Mouse (Mus musculus) G1E (cell line): ENCODE measurements around the gene Nxpe3. TPM values are rescaled to one million over a fixed set of nuclear protein-coding genes. Genes with fewer than 3 reads are reported as not detected.
A peak's percentile ranks its signal among the peaks of the same experiment; 100 is the strongest.
"Not testable (repeated sequence)": the region's sequence is repeated elsewhere in the genome, so short reads cannot be mapped to it uniquely, and the experiment has no call there.

Source experiments
- ATAC-seq: 2 replicates; pipeline ENCODE4 v1.8.0; 2016; ENCODE audit warnings: mild to moderate bottlenecking; ENCODE audit not compliant: insufficient number of reproducible peaks, poor library complexity, low FRiP score, severe bottlenecking; ENCODE audit errors: extremely low read depth
- DNase-seq: peaks from one replicate; pipeline ENCODE4 v3.0.0; 2012; ENCODE audit warnings: low spot score
- H3K27me3 ChIP-seq: 2 replicates; pipeline ENCODE4 v1.6.1; 2012; ENCODE audit warnings: mild to moderate bottlenecking, low read length, inconsistent platforms; ENCODE audit not compliant: insufficient read depth
- H3K36me3 ChIP-seq: replicated peaks from 2 replicates; pipeline ENCODE3; 2012; ENCODE audit warnings: mild to moderate bottlenecking, inconsistent platforms
- H3K4me1 ChIP-seq: 2 replicates; pipeline ENCODE4 v1.6.1; 2012; ENCODE audit warnings: low read depth, low read length, inconsistent platforms, mixed read lengths; ENCODE audit not compliant: insufficient read depth
- H3K4me3 ChIP-seq: 2 replicates; pipeline ENCODE4 v1.5.1; 2012; ENCODE audit warnings: low read depth, mild to moderate bottlenecking, inconsistent platforms, low read length, moderate library complexity, mixed read lengths
- H3K9me3 ChIP-seq: replicated peaks from 2 replicates; pipeline ENCODE4 v1.6.1; 2012; ENCODE audit warnings: inconsistent platforms
- CTCF ChIP-seq: IDR thresholded peaks from 2 replicates; pipeline ENCODE4 v1.5.1; 2012; ENCODE audit warnings: low read depth, low read length, inconsistent platforms, mixed read lengths
- GATA1 ChIP-seq: IDR thresholded peaks from 2 replicates; pipeline ENCODE4 v1.6.1; 2012; ENCODE audit warnings: borderline replicate concordance, low read length, inconsistent platforms, mixed read lengths
- GATA2 ChIP-seq: IDR thresholded peaks from 2 replicates; pipeline ENCODE4 v1.6.1; 2012; ENCODE audit warnings: low read depth, low read length, inconsistent platforms, borderline replicate concordance
- POLR2AphosphoS5 ChIP-seq: IDR thresholded peaks from 2 replicates; pipeline ENCODE4 v1.6.1; 2012; ENCODE audit warnings: low read depth, low read length, inconsistent platforms; ENCODE audit not compliant: insufficient replicate concordance
- TAL1 ChIP-seq: conservative IDR thresholded peaks from 2 replicates; pipeline ENCODE4 v1.6.1; 2012; ENCODE audit warnings: low read depth, low read length, inconsistent platforms, mixed read lengths
- polyA plus RNA-seq: library from polyadenylated mRNA; stranded (reverse); fragments of >175 nt; gene quantifications from 2 replicates; pipeline ENCODE4 v1.2.3, GENCODE M21; 2012
- total RNA-seq, 2 experiments: library from RNA; stranded (forward) in 1 of 2; stranded (reverse) in 1 of 2; fragments of 200-1000 nt in 1 of 2; fragments of >200 nt in 1 of 2; fragmentation: Nextera tagmentation in 1 of 2; gene quantifications; 2 replicates each; pipeline ENCODE4 v1.2.3; 2014 to 2017

Gene Nxpe3
- total and polyA plus RNA-seq, 3 experiments, result 1.3 to 29.2 (median 13.3) TPM

GRCm38 (mm10) chr16:55843134-55843533 lies 52.0 kb downstream of the Nxpe3 start:
- no peaks in the 10 kb centered on the region for H3K9me3 ChIP-seq
- ATAC-seq (no peak), DNase-seq (no peak)
- TF ChIP-seq GATA2 (no peak), POLR2AphosphoS5 (no peak), GATA1 (no peak), CTCF (no peak), TAL1 (no peak)
- H3K4me3 ChIP-seq, result no peak overlapping the region
- no peaks in the 10 kb centered on the region for H3K27me3 ChIP-seq
- H3K4me1 ChIP-seq, result peaks cover 17% of the 10 kb centered on the region
- H3K36me3 ChIP-seq, result peaks cover 60% of the 10 kb centered on the region

GRCm38 (mm10) chr16:55841506-55841905 lies 53.6 kb downstream of the Nxpe3 start:
- peaks cover 10% of the 10 kb centered on the region for H3K4me1 ChIP-seq
- TF ChIP-seq CTCF, result no peak
- TF ChIP-seq POLR2AphosphoS5, result no peak
- TF ChIP-seq GATA2, result no peak
- no peak overlapping the region for H3K4me3 ChIP-seq
- DNase-seq (no peak), ATAC-seq (no peak)
- peaks cover 51% of the 10 kb centered on the region for H3K36me3 ChIP-seq
- no peaks in the 10 kb centered on the region for H3K27me3 ChIP-seq
- H3K9me3 ChIP-seq, result no peaks in the 10 kb centered on the region

- H3K4me1 ChIP-seq, result peaks cover 10% of the 10 kb centered on the region
- no peak for DNase-seq
- H3K9me3 ChIP-seq, result no peaks in the 10 kb centered on the region
- ATAC-seq, result no peak
- peaks cover 48% of the 10 kb centered on the region for H3K36me3 ChIP-seq
- peak within 1 kb of the TSS; percentile 68 for H3K4me3 ChIP-seq
- H3K27me3 ChIP-seq, result no peaks in the 10 kb centered on the region
- TF ChIP-seq GATA2 (no peak), POLR2AphosphoS5 (no peak), GATA1 (no peak), TAL1 (no peak), CTCF (no peak)
Observed at GRCm38 (mm10) chr16:55838510-55839474, 56.3 kb downstream of the Nxpe3 start, which contains the start of gene Nfkbiz. Gene Nfkbiz, minus strand, starts transcription at chr16:55838899.

- no peaks in the 10 kb centered on the region for H3K27me3 ChIP-seq
- H3K4me3 ChIP-seq, result no peak overlapping the region
- ATAC-seq, result no peak
- no peak for DNase-seq
- H3K36me3 ChIP-seq, result peaks cover 41% of the 10 kb centered on the region
- TF ChIP-seq CTCF, result no peak
- TF ChIP-seq TAL1, result no peak
- no peak for TF ChIP-seq GATA1
- TF ChIP-seq GATA2, result no peak
- no peak for TF ChIP-seq POLR2AphosphoS5
- peaks cover 10% of the 10 kb centered on the region for H3K4me1 ChIP-seq
- no peaks in the 10 kb centered on the region for H3K9me3 ChIP-seq
Observed at GRCm38 (mm10) chr16:55838129-55838509, 57.0 kb downstream of the Nxpe3 start.

GRCm38 (mm10) chr16:55837653-55838052 lies 57.4 kb downstream of the Nxpe3 start:
- not testable (repeated sequence) for H3K4me3 ChIP-seq

GRCm38 (mm10) chr16:55837168-55837567 lies 57.9 kb downstream of the Nxpe3 start:
- ATAC-seq (no peak), DNase-seq (no peak)
- H3K27me3 ChIP-seq, result no peaks in the 10 kb centered on the region
- TF ChIP-seq TAL1 (no peak), CTCF (no peak), POLR2AphosphoS5 (no peak), GATA2 (no peak), GATA1 (no peak)
- peaks cover 35% of the 10 kb centered on the region for H3K36me3 ChIP-seq
- peaks cover 10% of the 10 kb centered on the region for H3K4me1 ChIP-seq
- no peaks in the 10 kb centered on the region for H3K9me3 ChIP-seq
- H3K4me3 ChIP-seq, result no peak overlapping the region

More at GRCm38 (mm10) chr16:55837653-55838052, 57.4 kb downstream of the Nxpe3 start:
- not testable (repeated sequence) for H3K9me3 ChIP-seq, ATAC-seq, H3K4me1 ChIP-seq, DNase-seq, H3K27me3 ChIP-seq
- H3K36me3 ChIP-seq, result peaks cover 38% of the 10 kb centered on the region
